Mouse (Mus musculus): ENCODE measurements at regions not wholly inside any gene's neighbourhood (a gene's known extent, or its start where the extent isn't known, plus 50 kb on each side); places are given as distances from the start of the nearest gene placed in this dataset.

GRCm38 (mm10) chr13:44346636-44347035, 382.6 kb upstream of the Jarid2 start:
- DNase-seq (ENCODE audit: low spot score): no peak

GRCm38 (mm10) chr13:44347662-44348061, 381.6 kb upstream of the Jarid2 start:
- DNase-seq (ENCODE audit: low spot score): peak; percentile 68

DNA sequence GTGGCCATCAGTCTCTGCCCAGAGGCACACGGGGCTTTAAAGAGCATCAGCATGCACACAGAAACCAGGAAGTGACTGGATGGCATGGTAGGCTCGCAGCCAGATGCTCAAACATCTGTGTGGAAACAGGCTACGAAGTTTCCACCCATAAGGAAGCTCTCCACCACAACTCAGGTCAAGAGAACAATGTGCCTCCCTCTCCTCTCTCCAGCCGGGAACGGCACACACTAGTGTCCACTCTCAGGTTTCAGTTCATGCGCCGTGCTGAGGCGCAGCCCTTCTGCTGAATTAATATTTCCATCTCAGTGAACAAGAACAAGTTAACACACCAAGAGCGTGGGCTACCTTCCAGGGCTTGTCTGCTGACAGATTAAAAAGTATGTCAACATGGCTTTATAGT, 375.4 kb upstream of the Jarid2 start:
- DNase-seq (ENCODE audit: low spot score): no peak

DNA sequence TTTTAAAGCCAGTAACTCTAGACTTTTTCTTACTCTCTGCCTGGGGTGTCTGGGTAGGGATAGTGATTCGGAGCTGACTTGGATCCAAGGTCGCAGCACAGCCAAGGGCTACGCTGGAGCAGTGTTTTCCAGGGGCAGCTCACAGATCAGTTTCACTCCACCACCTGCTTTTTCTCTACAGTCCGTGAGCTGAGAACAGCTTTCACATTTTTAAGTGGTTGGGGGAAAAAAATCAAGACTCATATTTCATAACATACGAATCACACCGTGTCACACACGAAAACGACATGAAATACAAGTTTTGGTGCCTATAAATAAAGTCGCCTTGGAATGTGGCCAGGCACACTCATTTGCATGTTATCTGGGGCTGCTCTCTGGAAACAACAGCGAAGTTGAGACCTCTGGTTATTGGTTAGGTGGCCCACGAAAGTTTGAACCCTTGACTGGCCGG, 373.5 kb upstream of the Jarid2 start:
- DNase-seq (ENCODE audit: low spot score): no peak

- no peak for DNase-seq (ENCODE audit: low spot score)
Observed at GRCm38 (mm10) chr13:44356981-44357380, 372.3 kb upstream of the Jarid2 start.

DNA sequence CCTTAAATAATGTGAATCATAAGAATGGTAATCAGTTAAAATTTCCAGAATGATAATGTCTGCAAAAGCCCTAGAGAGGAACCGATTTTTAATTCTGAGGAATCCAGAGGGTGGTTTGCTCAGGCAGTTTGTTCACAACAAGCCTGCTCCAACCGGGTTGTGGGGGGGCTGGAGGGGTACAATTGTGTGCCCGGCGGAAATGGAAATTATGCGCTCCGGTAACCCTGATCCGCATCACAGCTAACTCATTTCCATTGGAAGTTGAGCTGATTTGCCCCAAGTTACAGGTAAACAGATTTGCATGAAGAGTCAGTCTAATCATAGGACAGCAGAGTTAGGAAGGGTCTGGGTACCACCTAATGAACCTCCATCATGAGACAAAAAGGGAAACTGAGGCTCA, 369.9 kb upstream of the Jarid2 start:
- no peak for DNase-seq (ENCODE audit: low spot score)

DNA sequence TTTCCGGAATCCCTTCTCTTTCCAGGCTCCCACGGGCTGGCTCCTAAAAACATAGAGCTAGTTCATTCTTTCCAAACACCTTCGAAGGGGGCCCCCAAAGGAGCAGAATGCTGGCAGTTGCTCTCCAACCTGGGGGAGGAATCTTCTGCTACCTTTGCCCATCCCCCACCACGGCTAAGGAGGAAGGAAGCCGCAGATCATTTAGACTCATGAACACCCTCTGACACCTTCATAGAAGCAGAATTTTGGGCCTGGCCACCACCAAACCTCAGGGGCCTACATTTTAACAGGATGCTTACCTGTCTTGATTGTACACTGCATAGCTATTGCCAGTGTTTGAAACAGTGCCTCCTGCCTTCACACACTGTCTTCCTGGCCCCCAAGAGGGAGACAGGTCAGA, 369.3 kb upstream of the Jarid2 start:
- DNase-seq (ENCODE audit: low spot score): no peak

DNA sequence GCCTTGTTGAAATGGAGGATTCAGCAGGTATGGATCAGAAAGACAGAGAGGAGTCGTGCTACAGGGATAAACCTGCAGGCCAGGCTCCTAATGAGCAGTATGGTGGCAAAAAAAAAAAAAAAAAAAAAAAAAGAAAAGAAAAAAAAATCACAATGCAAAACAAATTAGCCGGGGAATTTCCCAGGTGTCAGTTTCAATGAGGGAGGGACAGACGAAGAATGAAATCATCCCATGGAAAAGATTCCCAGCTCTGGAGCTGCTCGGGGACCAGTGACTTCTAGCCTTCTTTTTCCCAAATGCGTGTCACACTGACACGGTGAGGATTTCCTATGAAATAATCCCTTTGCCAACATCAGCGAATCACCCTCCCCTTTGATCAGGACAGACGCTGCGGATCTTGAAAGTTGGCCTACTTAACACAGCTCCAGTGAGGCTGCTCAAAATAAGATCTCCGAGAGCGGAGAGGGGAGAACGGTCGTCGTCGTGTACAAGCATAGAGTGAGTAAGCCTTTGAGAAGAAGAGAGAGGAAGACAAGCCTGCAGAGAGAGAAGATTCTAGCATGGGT, 368.5 kb upstream of the Jarid2 start:
- DNase-seq (ENCODE audit: low spot score): no peak

- peak; percentile 66 for DNase-seq (ENCODE audit: low spot score)
Observed at GRCm38 (mm10) chr13:44362293-44363005, 366.8 kb upstream of the Jarid2 start.

- DNase-seq (ENCODE audit: low spot score): no peak
Observed at GRCm38 (mm10) chr13:44363016-44363415, 366.3 kb upstream of the Jarid2 start.

DNA sequence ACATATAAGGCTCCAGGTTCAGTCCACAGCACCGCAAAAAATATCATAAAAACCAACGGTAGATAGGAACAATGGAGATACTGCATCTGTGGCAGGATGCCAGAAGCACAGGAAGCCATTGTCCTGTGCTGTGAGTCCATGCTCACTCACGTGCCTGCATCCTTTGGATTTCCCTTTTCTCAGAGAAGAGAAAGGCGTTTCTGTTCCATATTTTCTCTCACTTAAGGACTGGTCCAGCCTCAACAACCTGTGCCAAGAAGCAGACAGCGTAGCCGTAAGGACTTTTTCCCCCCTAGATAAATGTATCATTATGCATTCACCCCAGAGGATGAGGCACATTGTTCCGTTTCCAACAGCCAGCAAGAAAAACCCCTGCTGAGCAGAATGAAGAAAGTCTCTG, 360.0 kb upstream of the Jarid2 start:
- no peak for DNase-seq (ENCODE audit: low spot score)

DNA sequence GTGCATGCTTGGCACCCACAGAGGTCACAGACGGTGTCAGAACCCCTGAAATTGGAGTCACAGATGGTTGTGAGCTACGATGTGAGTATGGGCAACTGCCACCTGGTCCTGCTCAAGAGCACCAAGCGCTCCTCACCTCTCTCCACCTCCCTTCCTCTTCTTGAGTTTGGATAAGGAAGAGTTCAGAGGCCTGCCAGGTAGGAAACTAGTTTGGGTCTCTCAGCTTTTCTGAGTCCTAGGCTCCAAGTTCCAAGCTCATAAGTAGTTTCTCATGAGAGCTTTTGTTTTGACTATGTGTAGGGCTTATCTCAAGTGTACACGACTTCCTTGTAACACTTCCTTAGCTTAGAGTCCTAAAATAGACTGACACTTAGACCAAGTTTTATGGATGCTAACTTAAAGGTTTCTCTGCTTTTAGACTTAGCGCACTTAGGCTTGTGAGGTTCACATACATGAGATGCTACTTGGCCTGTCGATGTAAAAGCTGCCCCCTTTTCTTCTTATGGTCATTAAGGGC, 356.9 kb upstream of the Jarid2 start:
- DNase-seq (ENCODE audit: low spot score): no peak

GRCm38 (mm10) chr13:44375476-44376159, 353.7 kb upstream of the Jarid2 start:
- DNase-seq (ENCODE audit: low spot score): peak; percentile 81

DNA sequence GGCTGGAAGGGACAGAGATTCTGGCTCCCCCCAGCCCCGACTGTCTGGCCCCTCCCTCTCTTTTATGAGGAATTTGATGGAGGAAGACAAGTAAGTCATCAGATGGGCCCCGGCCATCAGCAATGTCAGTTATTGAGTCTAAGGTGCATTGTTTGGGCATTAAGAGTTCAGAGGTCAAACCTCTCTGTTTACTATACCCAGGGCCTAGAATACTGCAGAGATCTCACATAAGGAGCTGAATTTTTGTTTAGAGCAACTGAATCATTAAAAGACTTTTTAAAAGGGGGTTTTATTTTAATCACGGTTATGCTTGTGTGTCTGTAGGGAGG, 353.1 kb upstream of the Jarid2 start:
- no peak for DNase-seq (ENCODE audit: low spot score)

GRCm38 (mm10) chr13:44381721-44382450, 347.4 kb upstream of the Jarid2 start:
- DNase-seq (ENCODE audit: low spot score): peak; percentile 85

DNA sequence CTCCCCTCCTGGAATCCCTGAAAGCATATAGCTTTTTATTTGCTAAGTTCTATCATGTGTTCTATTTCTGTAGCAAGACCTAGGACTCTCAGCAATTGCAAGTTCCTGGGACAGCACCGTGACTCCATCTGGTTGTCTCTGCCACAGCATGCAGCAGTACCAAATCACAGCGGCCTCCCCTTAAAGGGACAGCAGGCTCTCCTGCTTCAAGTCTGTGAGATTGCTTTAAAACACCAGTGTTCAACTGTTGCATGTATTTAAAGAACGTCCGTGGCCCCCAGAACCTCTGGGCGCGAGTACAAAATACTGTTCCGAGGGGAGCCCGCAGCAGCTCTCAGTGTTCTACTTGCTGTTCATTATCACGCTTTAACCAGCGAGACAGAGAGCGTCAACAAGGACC, 346.0 kb upstream of the Jarid2 start:
- DNase-seq (ENCODE audit: low spot score): no peak

- DNase-seq (ENCODE audit: low spot score): no peak
Observed at GRCm38 (mm10) chr13:44386767-44387166, 342.5 kb upstream of the Jarid2 start.

DNA sequence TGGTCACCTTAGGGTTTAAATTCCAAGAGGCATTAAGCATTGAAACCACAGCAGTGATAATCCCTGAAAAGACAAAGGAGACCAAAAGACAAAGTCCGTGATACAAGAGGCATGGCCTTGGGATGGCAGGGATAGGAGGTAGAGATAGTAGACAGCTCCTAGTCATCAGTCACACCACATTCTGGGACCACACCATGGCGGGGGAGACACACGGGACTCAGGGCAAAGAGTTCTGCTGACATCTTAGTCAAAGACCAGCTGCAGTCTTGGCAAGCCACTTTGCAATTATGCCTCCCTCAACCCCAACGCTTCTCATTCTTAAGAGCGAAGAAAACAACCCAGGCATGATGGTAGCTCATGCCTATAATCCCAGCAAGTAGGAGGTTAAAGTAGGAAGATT, 339.6 kb upstream of the Jarid2 start:
- no peak for DNase-seq (ENCODE audit: low spot score)

DNA sequence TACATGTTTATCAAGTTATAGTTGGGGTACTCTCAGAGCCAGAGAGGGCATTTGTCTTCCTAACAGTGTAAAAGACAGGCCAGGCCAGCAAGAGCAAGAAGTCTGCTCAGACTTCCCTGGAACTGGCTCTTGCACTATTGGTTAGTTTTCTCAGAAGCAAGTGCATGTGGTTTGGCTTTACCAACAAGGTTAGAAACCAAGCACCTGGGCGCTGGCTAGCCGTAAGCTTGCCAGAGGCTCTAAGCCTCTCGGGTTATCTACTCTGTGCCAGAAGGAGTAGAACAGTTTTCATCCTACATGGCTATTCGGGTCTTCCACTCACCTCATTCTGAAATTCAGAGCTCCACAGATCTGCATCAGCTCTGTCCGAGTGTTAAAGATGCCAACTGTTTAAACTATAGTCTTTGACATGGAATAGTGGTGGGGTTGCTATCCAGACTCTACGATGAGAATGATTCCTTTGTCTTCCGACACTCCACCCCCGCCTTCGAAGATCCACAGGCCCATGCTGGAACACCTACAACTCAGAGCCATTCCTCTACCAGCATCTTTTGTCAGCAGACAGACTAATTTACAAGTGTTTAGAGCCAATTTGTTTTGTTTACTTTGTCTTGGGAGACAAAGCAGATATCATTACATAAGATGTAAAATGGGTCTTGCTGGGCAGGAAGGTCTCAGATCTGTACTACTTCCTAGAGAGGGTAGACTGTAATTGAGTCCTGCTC, 338.4 kb upstream of the Jarid2 start:
- no peak for DNase-seq (ENCODE audit: low spot score)

GRCm38 (mm10) chr13:44394016-44394415, 335.3 kb upstream of the Jarid2 start:
- DNase-seq (ENCODE audit: low spot score): no peak

DNA sequence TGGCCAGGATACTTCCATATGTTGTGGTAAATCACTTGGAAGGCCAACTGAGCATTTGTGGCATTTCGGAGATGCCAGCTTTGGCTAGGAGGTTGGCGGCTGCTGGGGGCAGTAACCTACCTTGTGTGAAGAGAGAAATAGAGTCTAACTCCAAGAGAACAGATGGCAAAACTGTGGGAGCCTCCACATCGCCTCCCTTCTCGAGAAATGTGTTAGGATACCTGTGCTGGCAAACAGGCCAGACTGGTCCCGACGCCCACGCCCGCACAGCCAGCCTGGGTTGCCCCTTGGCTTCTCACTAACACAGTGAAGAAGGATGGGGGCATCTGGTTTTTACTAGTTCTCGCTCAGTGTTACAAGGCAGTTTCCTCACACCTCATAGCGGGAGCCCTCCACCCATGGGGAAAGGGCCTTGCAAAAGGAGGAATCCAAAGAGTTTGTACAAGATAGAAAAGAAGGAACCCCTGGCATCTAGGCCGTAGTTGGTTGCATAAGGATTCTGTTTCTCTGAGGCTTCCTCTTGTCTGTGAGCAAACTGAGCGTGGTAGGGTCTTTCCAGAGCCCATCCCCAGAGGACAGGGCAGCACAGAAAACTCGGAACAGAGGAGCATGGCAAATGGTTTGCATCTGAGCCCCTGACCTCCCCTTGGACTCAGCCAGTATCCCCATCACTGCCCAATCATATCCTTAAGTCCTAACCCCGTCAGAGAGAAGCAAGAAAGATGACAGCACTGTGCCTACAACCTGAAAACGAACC, 330.5 kb upstream of the Jarid2 start:
- DNase-seq (ENCODE audit: low spot score): no peak

All from embryo, embryonic 10.5 days (tissue).